Mouse (Mus musculus): ENCODE data around the gene Tmem72. TPM values are rescaled to one million over a fixed set of nuclear protein-coding genes. Genes with fewer than 3 reads are reported as not detected.

The Tmem72 gene
- total and polyA plus RNA-seq, 3 experiments = 0.01 to 0.04 TPM; not detected in 1

DNA sequence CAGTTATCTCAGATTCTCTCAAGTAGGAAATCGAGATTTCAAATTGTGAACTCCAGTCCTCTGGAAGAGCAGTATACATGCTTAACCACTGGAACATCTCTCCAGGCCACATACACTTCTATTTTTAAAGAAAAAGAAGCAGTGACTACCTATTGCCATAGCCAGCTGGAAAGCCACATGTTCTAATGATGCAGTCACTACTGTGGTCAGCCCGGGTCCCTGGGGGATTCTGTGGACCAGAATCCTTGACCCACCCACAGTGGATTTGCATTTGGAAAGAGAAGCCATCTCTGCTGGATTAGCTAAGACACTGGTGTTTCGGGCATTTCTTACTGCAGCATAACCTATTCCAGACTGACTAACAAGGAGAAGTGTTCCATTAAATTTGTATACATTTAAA lies 49.3 kb downstream of the Tmem72 start:
- Histone ChIP-seq H3K27me3 (ENCODE audit: control insufficient read depth in 1 of 2, insufficient read depth in 2 of 2, low read length in 2 of 2) (no peaks in the 10 kb centered on the region), H3K79me2 (ENCODE audit: control insufficient read depth, insufficient read depth, low read length, poor library complexity) (no peaks in the 10 kb centered on the region), H3K36me3 (ENCODE audit: control insufficient read depth in 1 of 2, insufficient read depth in 2 of 2, low read length in 2 of 2) (no peaks in the 10 kb centered on the region), H3K4me3 (ENCODE audit: control insufficient read depth in 1 of 2, insufficient read depth in 1 of 2, low read depth in 2 of 2, low read length in 2 of 2) (no peak overlapping the region), H3K27ac (ENCODE audit: control insufficient read depth, low read depth, low read length) (no peak overlapping the region), H3K9me3 (replicated peaks; ENCODE audit: insufficient read depth, low read length) (no peaks in the 10 kb centered on the region), H3K9ac (ENCODE audit: control insufficient read depth, low read depth, low read length, poor library complexity, severe bottlenecking) (no peak overlapping the region), H3K4me1 (ENCODE audit: control insufficient read depth in 1 of 2, insufficient read depth in 2 of 2, low read length in 2 of 2) (no peaks in the 10 kb centered on the region)
- no peak for DNase-seq (ENCODE audit: low read depth, low spot score)
- TF ChIP-seq NRF1 (IDR thresholded peaks at IDR 0.05; ENCODE audit: insufficient read depth, low read depth, low read length, poor library complexity, severe bottlenecking) = no peak
- TF ChIP-seq NELFE (IDR thresholded peaks at IDR 0.05; ENCODE audit: low read depth, low read length) = no peak
- no peak for TF ChIP-seq ETS1 (IDR thresholded peaks at IDR 0.05; ENCODE audit: low read depth, low read length)
- no peak for TF ChIP-seq POLR2A (IDR thresholded peaks at IDR 0.05; ENCODE audit: control insufficient read depth in 1 of 2, insufficient read depth in 1 of 2, low read depth in 1 of 2, low read length in 2 of 2, poor library complexity in 1 of 2)
- TF ChIP-seq TAL1 (IDR thresholded peaks at IDR 0.05; ENCODE audit: low read length) = no peak
- TF ChIP-seq MXI1 (IDR thresholded peaks at IDR 0.05; ENCODE audit: low read depth, low read length) = no peak
- no peak for TF ChIP-seq POLR2AphosphoS5 (IDR thresholded peaks at IDR 0.05; ENCODE audit: borderline replicate concordance, low read depth, low read length)
- no peak for TF ChIP-seq SIN3A (IDR thresholded peaks at IDR 0.05; ENCODE audit: low read length)
- no peak for TF ChIP-seq CHD2 (IDR thresholded peaks at IDR 0.05; ENCODE audit: low read length)
- TF ChIP-seq UBTF (IDR thresholded peaks at IDR 0.05; ENCODE audit: borderline replicate concordance, insufficient read depth, low read depth, low read length) = no peak
- TF ChIP-seq USF1 (IDR thresholded peaks at IDR 0.05; ENCODE audit: low read depth, low read length) = no peak
- TF ChIP-seq ZC3H11A (IDR thresholded peaks at IDR 0.05; ENCODE audit: low read depth, low read length) = no peak
- no peak for TF ChIP-seq ZNF384 (IDR thresholded peaks at IDR 0.05; ENCODE audit: low read depth, low read length)
- no peak for TF ChIP-seq CTCF (IDR thresholded peaks at IDR 0.05 in 2 of 3, conservative IDR thresholded peaks at IDR 0.05 in 1 of 3; ENCODE audit: control insufficient read depth in 1 of 3, insufficient read depth in 1 of 3, low read depth in 2 of 3, low read length in 3 of 3, poor library complexity in 1 of 3, severe bottlenecking in 1 of 3)
- no peak for TF ChIP-seq EP300 (IDR thresholded peaks at IDR 0.05; ENCODE audit: low read depth in 1 of 2, low read length in 2 of 2)

DNA sequence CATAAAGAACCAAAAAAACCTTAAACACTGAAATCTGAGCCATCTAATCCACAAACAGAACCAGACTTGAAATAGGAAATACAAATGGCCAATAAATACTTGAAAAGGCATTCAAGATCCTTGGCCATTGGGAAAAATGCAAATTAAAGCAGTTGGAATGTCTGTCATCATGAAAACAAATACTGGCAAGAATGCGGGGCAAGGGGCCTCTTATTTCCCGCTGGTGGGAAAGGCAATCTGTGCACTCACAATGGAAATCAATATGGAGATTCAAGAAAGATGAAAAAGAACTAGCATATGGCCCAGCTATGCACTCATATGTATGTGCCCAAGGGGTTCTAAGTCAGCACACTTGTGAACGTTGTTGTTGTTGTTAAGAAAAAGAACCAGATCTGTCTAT lies 49.8 kb downstream of the Tmem72 start:
- H3K9ac ChIP-seq (ENCODE audit: control insufficient read depth, low read depth, low read length, poor library complexity, severe bottlenecking) = no peak overlapping the region
- no peaks in the 10 kb centered on the region for H3K9me3 ChIP-seq (replicated peaks; ENCODE audit: insufficient read depth, low read length)
- no peaks in the 10 kb centered on the region for H3K4me1 ChIP-seq (ENCODE audit: control insufficient read depth in 1 of 2, insufficient read depth in 2 of 2, low read length in 2 of 2)
- H3K36me3 ChIP-seq (ENCODE audit: control insufficient read depth in 1 of 2, insufficient read depth in 2 of 2, low read length in 2 of 2) = no peaks in the 10 kb centered on the region
- H3K79me2 ChIP-seq (ENCODE audit: control insufficient read depth, insufficient read depth, low read length, poor library complexity) = no peaks in the 10 kb centered on the region
- no peak for TF ChIP-seq ZNF384 (IDR thresholded peaks at IDR 0.05; ENCODE audit: low read depth, low read length)
- no peak for TF ChIP-seq BHLHE40 (IDR thresholded peaks at IDR 0.05; ENCODE audit: borderline replicate concordance, low read depth, low read length)
- TF ChIP-seq POLR2AphosphoS2 (IDR thresholded peaks at IDR 0.05; ENCODE audit: low read length) = no peak
- no peak for TF ChIP-seq MXI1 (IDR thresholded peaks at IDR 0.05; ENCODE audit: low read depth, low read length)
- no peak for TF ChIP-seq CTCF (IDR thresholded peaks at IDR 0.05 in 2 of 3, conservative IDR thresholded peaks at IDR 0.05 in 1 of 3; ENCODE audit: control insufficient read depth in 1 of 3, insufficient read depth in 1 of 3, low read depth in 2 of 3, low read length in 3 of 3, poor library complexity in 1 of 3, severe bottlenecking in 1 of 3)
- TF ChIP-seq ZMIZ1 (IDR thresholded peaks at IDR 0.05; ENCODE audit: low read depth, low read length) = no peak
- TF ChIP-seq TBP (IDR thresholded peaks at IDR 0.05; ENCODE audit: low read depth, low read length) = no peak
- no peak for TF ChIP-seq KAT2A (conservative IDR thresholded peaks at IDR 0.05; ENCODE audit: low read depth, low read length)
- no peak for TF ChIP-seq MYB (IDR thresholded peaks at IDR 0.05; ENCODE audit: low read depth, low read length)
- TF ChIP-seq GABPA (IDR thresholded peaks at IDR 0.05; ENCODE audit: low read depth, low read length) = no peak
- TF ChIP-seq MAZ (IDR thresholded peaks at IDR 0.05; ENCODE audit: low read depth, low read length) = no peak
- TF ChIP-seq MEF2A (IDR thresholded peaks at IDR 0.05; ENCODE audit: extremely low read depth, insufficient replicate concordance, low read depth, low read length, poor library complexity, severe bottlenecking) = no peak
- no peak for TF ChIP-seq NELFE (IDR thresholded peaks at IDR 0.05; ENCODE audit: low read depth, low read length)
- TF ChIP-seq E2F4 (IDR thresholded peaks at IDR 0.05; ENCODE audit: borderline replicate concordance, low read depth, low read length) = no peak
- TF ChIP-seq POLR2AphosphoS5 (IDR thresholded peaks at IDR 0.05; ENCODE audit: borderline replicate concordance, low read depth, low read length) = no peak
- no peak for TF ChIP-seq GATA1 (IDR thresholded peaks at IDR 0.05; ENCODE audit: low read depth, low read length)
- no peak for TF ChIP-seq SMC3 (IDR thresholded peaks at IDR 0.05; ENCODE audit: low read depth, low read length)
- no peak for TF ChIP-seq POLR2A (IDR thresholded peaks at IDR 0.05; ENCODE audit: control insufficient read depth in 1 of 2, insufficient read depth in 1 of 2, low read depth in 1 of 2, low read length in 2 of 2, poor library complexity in 1 of 2)
- no peak for TF ChIP-seq TCF12 (IDR thresholded peaks at IDR 0.05; ENCODE audit: low read depth, low read length)
- no peak for TF ChIP-seq CHD2 (IDR thresholded peaks at IDR 0.05; ENCODE audit: low read length)
- H3K27me3 ChIP-seq (ENCODE audit: control insufficient read depth in 1 of 2, insufficient read depth in 2 of 2, low read length in 2 of 2) = no peaks in the 10 kb centered on the region
- no peak overlapping the region for H3K27ac ChIP-seq (ENCODE audit: control insufficient read depth, low read depth, low read length)
- H3K4me3 ChIP-seq (ENCODE audit: control insufficient read depth in 1 of 2, insufficient read depth in 1 of 2, low read depth in 2 of 2, low read length in 2 of 2) = no peak overlapping the region
- no peak for DNase-seq (ENCODE audit: low read depth, low spot score)
